Mouse (Mus musculus) brown adipose tissue, adult 24 weeks (tissue): Measurements from ENCODE around the gene Nat8f4. TPM values are rescaled to one million over a fixed set of nuclear protein-coding genes. Genes with fewer than 3 reads are reported as not detected.
"Not testable (repeated sequence)": the region's sequence is repeated elsewhere in the genome, so short reads cannot be mapped to it uniquely, and the experiment has no call there.

Experiments
- H3K27ac ChIP-seq: fragments of 200-500 bp; replicated peaks from 2 replicates; pipeline ENCODE4 v1.5.1; 2012; ENCODE audit warnings: low read depth, mild to moderate bottlenecking, low read length
- H3K4me1 ChIP-seq: fragments of 200-500 bp; 2 replicates; pipeline ENCODE4 v1.6.1; 2012; ENCODE audit warnings: low read length, mixed read lengths; ENCODE audit not compliant: control insufficient read depth, insufficient read depth, insufficient read length
- H3K4me3 ChIP-seq: fragments of 200-500 bp; 2 replicates; pipeline ENCODE4 v1.5.1; 2012; ENCODE audit warnings: low read depth, mild to moderate bottlenecking, low read length, moderate library complexity; ENCODE audit not compliant: insufficient read depth
- polyA plus RNA-seq: library from polyadenylated mRNA; stranded (reverse); fragments of >200 nt; gene quantifications from 2 replicates; pipeline ENCODE4 v1.2.4, GENCODE M21; 2012; ENCODE audit not compliant: missing spikeins, insufficient read depth, insufficient read length

Gene Nat8f4
- polyA plus RNA-seq, 1 experiment, result 0.55 TPM

DNA sequence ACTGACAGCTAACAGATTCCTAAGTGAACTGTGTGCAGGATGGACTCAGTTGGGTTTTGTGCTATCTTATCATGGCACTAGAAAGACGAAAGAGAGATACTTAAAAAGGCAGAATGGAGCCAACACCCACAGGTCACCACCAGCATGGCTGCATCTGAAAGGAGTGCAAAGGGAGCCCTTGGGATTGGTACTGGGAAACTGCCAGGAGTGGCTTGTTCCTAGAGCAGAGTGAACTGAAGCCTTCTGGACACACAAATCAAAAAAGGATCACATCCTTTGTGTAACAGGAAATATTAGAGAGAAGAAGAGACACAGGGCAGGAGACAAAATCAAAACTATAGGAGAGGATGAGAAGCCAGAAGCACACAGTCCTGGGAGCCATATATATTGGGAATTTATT lies 37.7 kb downstream of the Nat8f4 start:
- H3K4me3 ChIP-seq, H3K4me1 ChIP-seq, H3K27ac ChIP-seq: not testable (repeated sequence)

GRCm38 (mm10) chr6:85866166-85866565 lies 38.5 kb downstream of the Nat8f4 start:
- H3K4me1 ChIP-seq, H3K27ac ChIP-seq, H3K4me3 ChIP-seq: not testable (repeated sequence)

DNA sequence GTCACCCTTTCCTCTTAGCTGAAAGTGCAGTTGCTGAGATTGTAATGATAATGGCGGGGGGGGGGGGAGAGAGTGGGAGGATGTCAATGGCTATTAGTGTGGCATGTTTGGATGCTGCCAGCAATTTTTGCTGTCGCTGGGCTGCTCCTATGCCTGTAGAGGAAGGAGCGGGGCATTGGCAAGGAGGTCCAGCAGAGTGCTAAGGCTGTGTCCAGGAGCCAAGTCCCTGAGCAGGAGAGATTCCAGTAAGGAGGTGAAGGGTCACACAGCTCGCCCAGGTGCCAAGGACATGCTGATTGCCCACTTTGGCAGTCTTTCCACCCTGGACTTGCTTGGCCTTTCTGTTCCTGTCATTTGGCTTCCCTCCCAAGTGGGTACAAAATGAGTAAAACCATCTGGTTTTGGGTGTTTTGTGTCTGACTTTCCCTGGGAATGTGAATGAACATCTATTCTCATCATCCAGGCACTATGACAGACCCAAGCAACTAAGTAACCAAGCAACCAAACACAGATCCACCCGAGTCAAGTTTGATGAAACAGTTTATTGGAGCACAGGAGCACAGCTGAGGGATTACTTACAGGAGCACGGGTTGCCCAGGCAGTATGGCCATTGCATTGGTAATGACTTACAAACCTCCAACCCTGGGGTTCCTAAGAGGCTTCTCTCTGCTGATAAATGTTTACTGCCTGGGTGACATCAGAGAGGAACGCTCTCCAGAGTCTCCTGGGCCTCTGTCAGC lies 39.6 kb downstream of the Nat8f4 start:
- not testable (repeated sequence) for H3K4me1 ChIP-seq

GRCm38 (mm10) chr6:85863840-85864239 lies 40.8 kb downstream of the Nat8f4 start:
- Histone ChIP-seq H3K4me3 (no peak overlapping the region), H3K4me1 (no peaks in the 10 kb centered on the region), H3K27ac (no peak overlapping the region)

More for the DNA sequence above, 39.6 kb downstream of the Nat8f4 start:
- H3K4me3 ChIP-seq, H3K27ac ChIP-seq: not testable (repeated sequence)

DNA sequence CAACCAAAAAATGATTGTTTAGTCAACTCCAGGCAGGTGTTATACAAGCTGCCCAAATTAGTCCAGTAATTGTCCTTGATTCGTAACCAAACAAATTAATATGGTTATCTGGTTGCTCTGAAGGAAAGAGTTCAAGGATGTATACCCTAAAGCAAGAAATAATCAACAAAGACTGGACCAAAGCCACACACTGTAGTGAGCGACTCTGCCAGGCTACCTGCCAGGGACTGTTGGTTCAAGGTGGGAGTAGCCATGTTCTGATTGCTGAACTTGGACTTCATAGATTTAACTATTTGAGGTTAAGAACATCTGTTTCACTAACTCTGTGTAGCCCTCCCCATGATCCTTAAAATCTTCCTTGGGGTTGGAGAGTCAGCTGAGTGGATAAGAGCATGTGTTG lies 41.5 kb downstream of the Nat8f4 start:
- Histone ChIP-seq H3K27ac (no peak overlapping the region), H3K4me3 (no peak overlapping the region), H3K4me1 (no peaks in the 10 kb centered on the region)

DNA sequence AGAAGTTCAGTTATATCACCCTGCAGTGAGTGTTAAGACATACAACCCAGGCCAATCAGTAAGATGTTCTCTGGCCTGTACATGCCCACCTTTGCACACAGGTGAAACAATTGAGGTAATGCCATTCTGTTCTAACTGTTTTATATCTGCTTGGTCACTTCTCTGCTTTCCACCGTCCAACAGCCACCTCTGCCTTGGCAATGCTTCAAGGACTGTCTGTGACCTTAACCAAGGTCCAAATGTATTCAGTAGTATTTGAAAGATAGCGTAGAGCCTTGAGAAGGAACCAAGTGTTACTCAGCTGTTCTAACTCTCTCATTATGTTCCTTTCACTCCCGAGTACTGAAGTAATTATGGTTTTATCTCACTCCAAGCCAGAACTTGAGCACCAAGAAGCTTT lies 42.1 kb downstream of the Nat8f4 start:
- Histone ChIP-seq H3K4me3 (no peak overlapping the region), H3K4me1 (no peaks in the 10 kb centered on the region), H3K27ac (no peak overlapping the region)

DNA sequence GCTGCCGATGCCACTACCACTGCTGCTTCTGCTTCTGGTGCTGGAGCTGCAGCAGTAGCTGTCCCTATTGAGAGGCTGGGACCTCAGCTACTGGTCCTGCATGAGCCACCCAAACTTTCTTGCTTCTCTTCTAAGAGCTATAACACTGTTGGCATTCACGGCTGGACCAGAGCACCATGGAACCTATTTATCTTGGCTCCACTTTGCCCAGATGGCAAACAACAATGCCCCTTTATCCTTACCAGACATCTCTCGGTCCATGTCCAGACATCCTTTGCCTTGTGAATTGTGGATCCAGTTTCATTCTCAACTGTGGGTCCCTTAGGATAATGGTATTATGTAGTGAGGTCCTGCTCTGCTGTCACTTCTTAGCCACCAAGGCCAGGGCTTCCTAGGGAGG lies 43.4 kb downstream of the Nat8f4 start:
- Histone ChIP-seq H3K4me3 (no peak overlapping the region), H3K27ac (no peak overlapping the region), H3K4me1 (no peaks in the 10 kb centered on the region)

DNA sequence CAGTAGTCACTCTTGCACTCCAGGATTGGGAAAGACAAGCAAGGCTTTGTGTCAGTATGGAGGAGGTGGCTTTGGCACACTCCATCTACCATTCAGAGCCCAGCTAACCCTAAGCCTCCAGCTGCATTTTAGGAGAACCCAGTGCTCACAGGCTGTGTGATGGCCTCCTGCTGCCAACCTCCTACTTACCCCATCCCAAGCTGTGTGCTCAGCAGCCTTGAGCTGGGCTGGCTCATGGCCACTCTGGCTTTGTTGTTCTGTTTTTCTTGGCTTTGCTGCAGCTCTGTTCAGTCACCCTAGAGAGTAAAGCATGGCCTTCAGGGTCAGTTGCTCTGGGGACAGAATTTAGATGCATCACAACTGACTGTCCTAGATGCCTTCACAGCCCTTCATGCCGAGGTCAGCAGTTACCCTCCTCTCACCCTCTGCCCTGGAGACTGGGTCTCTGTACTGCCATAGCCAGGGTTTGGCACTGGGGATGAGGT lies 48.4 kb downstream of the Nat8f4 start:
- Histone ChIP-seq H3K4me1 (peaks cover 3% of the 10 kb centered on the region; the same call in 1 of the 2 replicates), H3K27ac (no peak overlapping the region), H3K4me3 (no peak overlapping the region)

GRCm38 (mm10) chr6:85853481-85853880 lies 51.2 kb downstream of the Nat8f4 start:
- Histone ChIP-seq H3K4me1 (peaks cover 5% of the 10 kb centered on the region; the same call in 1 of the 2 replicates), H3K27ac (no peak overlapping the region), H3K4me3 (no peak overlapping the region)

- no peak overlapping the region for H3K4me3 ChIP-seq
- peaks cover 5% of the 10 kb centered on the region; the same call in 1 of the 2 replicates for H3K4me1 ChIP-seq
- H3K27ac ChIP-seq, result no peak overlapping the region
These were observed 53.5 kb downstream of the Nat8f4 start for GRCm38 (mm10) chr6:85851062-85851773.

DNA sequence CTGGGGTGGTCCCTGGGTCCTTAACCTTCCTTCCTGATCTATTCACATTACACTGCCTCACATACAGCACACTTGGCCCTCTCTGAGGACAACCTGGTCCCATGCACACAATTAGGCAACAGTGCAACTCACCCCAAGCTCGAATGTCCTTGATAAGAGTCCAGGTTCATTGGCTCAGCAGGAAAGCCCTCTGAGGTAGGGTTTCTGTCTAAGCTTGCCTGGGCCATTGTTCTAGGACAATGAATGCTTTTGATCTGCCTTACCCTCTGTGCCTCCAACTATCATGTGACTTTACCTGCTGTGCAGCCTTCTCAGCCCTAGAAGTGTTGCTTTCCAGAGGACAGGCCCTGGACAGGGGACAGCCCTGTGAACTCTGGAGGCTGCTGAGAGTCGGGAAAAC lies 55.4 kb downstream of the Nat8f4 start:
- Histone ChIP-seq H3K4me1 (peaks cover 5% of the 10 kb centered on the region; the same call in 1 of the 2 replicates), H3K27ac (no peak overlapping the region), H3K4me3 (no peak overlapping the region)

Other genes with a start within 250 kb of the Nat8f4 start
- gene Nat8f7, start 191.7 kb downstream of the Nat8f4 start, polyA plus RNA-seq, result not detected in 2 replicates
- gene Nat8f3, start 139.1 kb downstream of the Nat8f4 start, polyA plus RNA-seq, result 0.67 TPM in 1 of 2 replicates, not detected in the other
- gene Nat8f6, start 83.9 kb downstream of the Nat8f4 start, polyA plus RNA-seq, result not detected in 2 replicates
- gene Nat8f5, start 83.9 kb downstream of the Nat8f4 start, polyA plus RNA-seq, result not detected in 2 replicates
- not detected in 2 replicates for gene Nat8, start 72.8 kb downstream of the Nat8f4 start, polyA plus RNA-seq
- gene Nat8f2, start 35.7 kb downstream of the Nat8f4 start, polyA plus RNA-seq, result not detected in 2 replicates
- 10.1 and 19.7 TPM in 2 replicates for gene Tprkb, start 7.0 kb upstream of the Nat8f4 start, polyA plus RNA-seq
- 11.6 and 12.2 TPM in 2 replicates for gene Nat8f1, start 10.8 kb upstream of the Nat8f4 start, polyA plus RNA-seq
- 31.9 and 39.0 TPM in 2 replicates for gene Dusp11, start 56.8 kb upstream of the Nat8f4 start, polyA plus RNA-seq
- gene Figla, start 111.3 kb upstream of the Nat8f4 start, polyA plus RNA-seq, result not detected in 2 replicates
- gene Add2, start 123.8 kb upstream of the Nat8f4 start, polyA plus RNA-seq, result not detected in 2 replicates